In genomic region chr6:137989853-137990252, GRCm38 (mm10) we compare ENCODE assay signal across 11 mouse cellular contexts.
A peak's percentile ranks its signal among the peaks of the same experiment; 100 is the strongest.
DNase-seq lines count a peak whose midpoint lies in the region; ATAC-seq and TF ChIP-seq lines count a peak whose summit lies in the region.
"Had no signal": no experiment of that assay in that cellular context is flagged by ENCODE, and none has a peak within 500 bp of the region (broad histone marks: within the 10 kb centered on the region; RNA-seq: fewer than 3 reads in every experiment).

No protein-coding gene starts in this region.

- no peak overlapping the region for H3K27ac ChIP-seq in heart, adult 2 months
- no peak overlapping the region for H3K27ac ChIP-seq in heart, embryonic 10.5 days
- H3K27ac ChIP-seq in liver, embryonic 14.5 days = no peak overlapping the region
- H3K27ac ChIP-seq in liver, embryonic 12.5 days = no peak overlapping the region
- H3K27ac ChIP-seq in limb, embryonic 11.5 days (replicated peaks; ENCODE audit: low read depth, low read length) = no peak overlapping the region
- H3K27ac ChIP-seq: embryonic facial prominence, embryonic 12.5 days had no signal

- H3K9me3 ChIP-seq in heart, embryonic 10.5 days = no peaks in the 10 kb centered on the region
- no peaks in the 10 kb centered on the region for H3K9me3 ChIP-seq in liver, embryonic 14.5 days (ENCODE audit: control insufficient read depth, low read length)
- H3K9me3 ChIP-seq in liver, embryonic 12.5 days (replicated peaks) = no peaks in the 10 kb centered on the region
- H3K9me3 ChIP-seq in limb, embryonic 11.5 days (ENCODE audit: control insufficient read depth, low read length) = no peaks in the 10 kb centered on the region
- H3K9me3 ChIP-seq: embryonic facial prominence, embryonic 12.5 days had no signal

- no peak overlapping the region for H3K4me3 ChIP-seq in heart, adult 2 months
- H3K4me3 ChIP-seq in heart, embryonic 10.5 days = no peak overlapping the region
- H3K4me3 ChIP-seq in liver, embryonic 14.5 days (ENCODE audit: insufficient read depth in 1 of 2, low read depth in 2 of 2, low read length in 2 of 2) = no peak overlapping the region
- no peak overlapping the region for H3K4me3 ChIP-seq in liver, embryonic 12.5 days
- H3K4me3 ChIP-seq in limb, embryonic 11.5 days (ENCODE audit: low read depth, low read length) = no peak overlapping the region
- H3K4me3 ChIP-seq: embryonic facial prominence, embryonic 12.5 days had no signal

- H3K36me3 ChIP-seq in heart, adult 2 months (ENCODE audit: control insufficient read depth, insufficient read depth, low read length) = no peaks in the 10 kb centered on the region
- no peaks in the 10 kb centered on the region for H3K36me3 ChIP-seq in heart, embryonic 10.5 days
- H3K36me3 ChIP-seq in liver, embryonic 14.5 days (replicated peaks; ENCODE audit: control insufficient read depth, insufficient read depth, low read depth) = no peaks in the 10 kb centered on the region
- H3K36me3 ChIP-seq in liver, embryonic 12.5 days = no peaks in the 10 kb centered on the region
- no peaks in the 10 kb centered on the region for H3K36me3 ChIP-seq in limb, embryonic 11.5 days (ENCODE audit: control insufficient read depth, insufficient read depth, low read length)
- H3K36me3 ChIP-seq: embryonic facial prominence, embryonic 12.5 days; G1E had no signal

- no peak for ATAC-seq in liver, embryonic 14.5 days (ENCODE audit: insufficient read depth)
- ATAC-seq in liver, embryonic 12.5 days = no peak
- no peak for ATAC-seq in limb, embryonic 11.5 days (ENCODE audit: insufficient number of reproducible peaks, low FRiP score, low TSS enrichment, low read depth)

- intact Hi-C loops in heart, adult 2 months (cut with DNase I) = loop anchor here (1.0 kb wide), 1 partner anchor 162 kb away; no protein-coding TSS in a partner anchor

- no peak for TF ChIP-seq EP300 in heart, adult 2 months (IDR thresholded peaks at IDR 0.05; ENCODE audit: insufficient read depth, low read depth, low read length)
- no peak for TF ChIP-seq EP300 in liver, embryonic 14.5 days (IDR thresholded peaks at IDR 0.05; ENCODE audit: low read depth)

- H3K9ac ChIP-seq in heart, adult 2 months (ENCODE audit: low read depth, low read length) = no peak overlapping the region
- no peak overlapping the region for H3K9ac ChIP-seq in liver, embryonic 14.5 days (replicated peaks)
- H3K9ac ChIP-seq in liver, embryonic 12.5 days = no peak overlapping the region
- no peak overlapping the region for H3K9ac ChIP-seq in limb, embryonic 11.5 days (ENCODE audit: low read length)
- H3K9ac ChIP-seq: embryonic facial prominence, embryonic 12.5 days had no signal

- TF ChIP-seq POLR2A in heart, adult 2 months (IDR thresholded peaks at IDR 0.05; ENCODE audit: insufficient read depth, low read depth, low read length) = no peak

- H3K27me3 ChIP-seq in heart, adult 2 months (ENCODE audit: control insufficient read depth, insufficient read depth, low read length) = no peaks in the 10 kb centered on the region
- H3K27me3 ChIP-seq in heart, embryonic 10.5 days (ENCODE audit: insufficient read depth, poor library complexity, severe bottlenecking) = no peaks in the 10 kb centered on the region
- H3K27me3 ChIP-seq in liver, embryonic 14.5 days (ENCODE audit: control insufficient read depth, insufficient read depth, low read length) = no peaks in the 10 kb centered on the region
- no peaks in the 10 kb centered on the region for H3K27me3 ChIP-seq in liver, embryonic 12.5 days (replicated peaks)
- no peaks in the 10 kb centered on the region for H3K27me3 ChIP-seq in limb, embryonic 11.5 days (ENCODE audit: control insufficient read depth, insufficient read depth, low read length)
- H3K27me3 ChIP-seq: embryonic facial prominence, embryonic 12.5 days had no signal

- no peak for DNase-seq in heart, adult 2 months
- DNase-seq in heart, embryonic 10.5 days (ENCODE audit: low spot score) = no peak
- DNase-seq in liver, embryonic 14.5 days (ENCODE audit: low read depth in 3 of 3, low spot score in 3 of 3) = no peak
- peak; percentile 49 for DNase-seq in R1 (ENCODE audit: low read depth, low spot score)
- peak; percentile 28 for DNase-seq in limb, embryonic 11.5 days (ENCODE audit: low spot score)
- DNase-seq in neural tube, embryonic 10.5 days (ENCODE audit: extremely low spot score, low spot score) = no peak
- DNase-seq: midbrain, embryonic 14.5 days; thymus, postnatal 14 days had no signal

- no peak overlapping the region for H3K4me2 ChIP-seq in liver, embryonic 14.5 days (ENCODE audit: low read depth)
- H3K4me2 ChIP-seq in liver, embryonic 12.5 days = no peak overlapping the region
- no peak overlapping the region for H3K4me2 ChIP-seq in limb, embryonic 11.5 days (ENCODE audit: low read depth, severe bottlenecking)
- H3K4me2 ChIP-seq: embryonic facial prominence, embryonic 12.5 days had no signal

- no peaks in the 10 kb centered on the region for H3K4me1 ChIP-seq in heart, adult 2 months (ENCODE audit: control insufficient read depth, insufficient read depth, low read length)
- H3K4me1 ChIP-seq in heart, embryonic 10.5 days = no peaks in the 10 kb centered on the region
- H3K4me1 ChIP-seq in liver, embryonic 14.5 days (replicated peaks; ENCODE audit: control insufficient read depth in 2 of 2, insufficient read depth in 2 of 2, low read length in 1 of 2) = no peaks in the 10 kb centered on the region
- H3K4me1 ChIP-seq in liver, embryonic 12.5 days = no peaks in the 10 kb centered on the region
- H3K4me1 ChIP-seq in limb, embryonic 11.5 days (ENCODE audit: control insufficient read depth, insufficient read depth, low read length) = no peaks in the 10 kb centered on the region
- H3K4me1 ChIP-seq: embryonic facial prominence, embryonic 12.5 days had no signal

- H3K79me2 ChIP-seq in heart, adult 2 months (replicated peaks; ENCODE audit: control insufficient read depth, insufficient read depth, low read length) = no peaks in the 10 kb centered on the region

- TF ChIP-seq CTCF in heart, adult 2 months (IDR thresholded peaks at IDR 0.05) = peak; percentile 60
- TF ChIP-seq CTCF in liver, embryonic 14.5 days (IDR thresholded peaks at IDR 0.05; ENCODE audit: low read depth) = peak; percentile 29; the same call in 1 of the 2 replicates

Comparison
In these comparisons a context has a peak if more than half of its experiments do, and no peak if none do; other contexts are left out.
1. DNase-seq: peak in R1 (single experiment) and limb, embryonic 11.5 days (single experiment); none in heart, adult 2 months (0 of 2), heart, embryonic 10.5 days (single experiment), liver, embryonic 14.5 days (0 of 3) and neural tube, embryonic 10.5 days (single experiment).